Mouse (Mus musculus): ENCODE results near the gene Lmntd1.

- TF ChIP-seq CTCF (IDR thresholded peaks at IDR 0.05; ENCODE audit: borderline replicate concordance, insufficient read depth, low read length) (no peak), POLR2A (IDR thresholded peaks at IDR 0.05; ENCODE audit: low read depth, low read length) (no peak)
These were observed 182.4 kb downstream of the Lmntd1 start for GRCm38 (mm10) chr6:145431747-145432146.

All from embryonic fibroblast, embryonic 13.5 days (primary cell).